Mouse (Mus musculus) urinary bladder, postnatal 4 days (tissue): Measurements from ENCODE around the gene Xpo6.

Experiments
- DNase-seq, 2 experiments: peaks; one replicate each; pipeline ENCODE4 v3.0.0; 2021 to 2022; ENCODE audit warnings: low spot score in 2 of 2

Gene Xpo6

DNA sequence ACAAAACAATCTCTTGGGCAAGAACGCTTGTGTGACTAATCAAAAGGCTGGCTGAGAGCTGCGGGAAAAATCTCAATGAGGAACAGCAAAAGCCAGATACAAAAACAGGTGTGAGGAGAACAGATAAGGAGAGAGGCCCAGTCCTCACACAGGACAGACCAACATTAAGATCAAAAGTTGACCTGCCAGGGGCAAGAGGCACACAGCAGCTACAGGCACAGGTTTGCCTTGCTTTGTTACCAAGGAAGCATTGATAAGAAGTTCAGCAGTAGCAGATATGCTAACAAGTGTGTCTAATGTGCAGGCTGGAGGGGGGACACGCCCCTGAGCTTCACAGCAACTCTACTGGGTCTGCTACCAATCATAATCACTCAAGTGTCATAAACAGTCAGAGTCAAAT lies 73.8 kb downstream of the Xpo6 start:
- no peak for DNase-seq

DNA sequence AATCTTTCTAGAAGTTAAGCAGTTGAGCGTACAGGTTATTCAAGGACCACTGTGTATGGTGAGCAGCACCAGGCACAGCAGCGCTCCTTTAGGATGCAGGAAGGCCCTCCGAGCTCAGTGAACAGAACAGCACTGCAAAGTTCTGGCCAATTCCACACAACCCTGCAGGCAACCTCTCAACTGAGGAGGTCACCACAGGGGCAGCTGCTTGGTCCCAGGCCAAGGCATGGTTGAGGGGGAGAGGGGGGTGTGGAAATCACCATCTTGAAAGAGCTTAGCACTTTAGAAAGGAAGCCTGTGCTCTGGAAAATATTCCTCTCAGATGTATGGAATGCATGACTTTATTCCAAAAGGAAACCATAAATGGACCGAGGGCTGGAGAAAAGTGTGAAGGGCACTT lies 78.8 kb downstream of the Xpo6 start:
- DNase-seq, result no peak

- DNase-seq, result no peak
These were observed 80.5 kb downstream of the Xpo6 start for GRCm38 (mm10) chr7:126119819-126120218.

- DNase-seq, result no peak
These were observed 87.0 kb downstream of the Xpo6 start for GRCm38 (mm10) chr7:126113263-126113662.

DNA sequence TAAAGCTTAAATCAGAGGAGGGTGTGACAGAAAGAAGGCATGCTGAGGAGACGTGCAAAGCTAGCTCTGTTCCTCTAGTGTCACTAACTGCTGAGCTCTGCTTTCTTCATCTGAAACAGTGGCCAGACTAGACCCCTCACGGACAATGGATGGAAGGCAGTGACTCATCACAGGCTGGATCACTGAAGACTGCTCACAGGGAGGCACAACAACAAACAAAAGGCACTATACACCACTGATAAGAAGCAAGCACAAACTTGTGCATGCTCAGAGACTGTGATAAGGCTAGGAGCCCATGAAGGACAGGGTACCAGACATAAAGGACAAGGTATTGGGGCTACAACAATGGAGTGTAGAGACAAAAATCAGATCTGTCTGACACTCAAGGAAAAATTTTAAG lies 89.1 kb downstream of the Xpo6 start:
- no peak for DNase-seq

GRCm38 (mm10) chr7:126109898-126110297 lies 90.4 kb downstream of the Xpo6 start:
- DNase-seq, result no peak

DNA sequence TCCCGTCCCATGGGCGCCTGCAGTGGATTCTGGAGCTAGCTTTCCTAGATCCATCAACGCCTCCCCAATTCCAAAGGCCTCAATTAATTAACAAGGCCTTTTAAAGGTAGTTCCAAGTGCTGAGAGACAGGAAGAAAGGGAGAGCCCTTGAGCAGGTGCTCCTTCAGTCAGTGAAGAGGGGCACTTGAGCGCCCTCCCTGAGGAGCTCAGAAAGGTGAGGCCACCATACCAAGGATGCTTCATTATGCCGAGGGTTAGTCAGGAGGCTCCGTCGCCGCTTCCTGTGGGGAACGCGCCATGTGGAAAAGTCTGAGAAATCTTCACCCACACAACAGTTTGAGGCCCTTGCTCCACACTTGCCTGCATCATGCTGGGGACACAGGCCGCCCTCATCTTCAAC lies 99.9 kb downstream of the Xpo6 start:
- no peak for DNase-seq

DNA sequence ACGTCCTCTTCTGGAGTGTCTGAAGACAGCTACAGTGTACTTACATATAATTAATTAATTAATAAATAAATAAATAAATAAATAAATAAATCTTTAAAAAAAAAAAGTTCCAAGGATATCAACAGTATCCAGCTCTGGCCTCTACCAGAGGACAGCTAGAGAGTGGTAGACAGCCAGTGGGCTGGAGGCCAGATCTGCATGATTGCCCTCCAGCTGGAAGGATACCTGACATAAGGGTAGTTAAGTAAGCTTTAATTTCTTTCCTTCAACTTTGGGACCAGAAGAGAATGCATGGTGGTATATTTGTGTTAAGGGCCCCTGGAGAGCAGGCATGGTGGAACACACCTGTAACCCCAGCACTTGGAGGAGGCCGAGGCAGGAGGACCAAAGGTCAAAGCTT lies 100.5 kb downstream of the Xpo6 start:
- no peak for DNase-seq

DNA sequence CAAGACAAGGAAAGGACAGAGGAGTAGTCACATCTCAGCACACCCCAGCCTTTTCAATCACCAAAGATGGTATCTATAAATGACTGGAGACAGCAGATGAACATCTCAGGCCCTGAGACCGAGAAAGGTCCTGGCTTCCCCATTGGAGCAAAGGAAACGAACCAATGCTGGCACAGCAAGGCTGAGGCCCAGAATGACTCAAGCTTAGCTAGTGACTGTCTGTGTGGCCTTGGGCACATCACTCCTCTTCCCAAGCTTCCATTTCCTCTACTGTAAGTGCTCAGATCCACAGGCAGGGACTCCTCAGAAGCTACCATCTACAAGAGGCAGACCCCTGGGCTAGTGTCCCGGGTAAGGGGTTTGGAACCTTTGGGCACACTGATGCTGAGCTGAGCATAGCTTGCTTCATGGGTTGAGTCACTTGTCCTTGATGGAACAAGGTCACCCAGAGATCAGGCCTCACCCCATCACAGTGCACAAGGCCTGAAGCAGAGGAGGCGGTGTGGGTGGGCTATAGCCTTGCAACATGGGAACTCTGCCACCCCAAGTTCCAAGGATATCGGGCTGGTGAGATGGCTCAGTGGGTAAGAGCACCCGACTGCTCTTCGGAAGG lies 101.0 kb downstream of the Xpo6 start:
- no peak for DNase-seq

DNA sequence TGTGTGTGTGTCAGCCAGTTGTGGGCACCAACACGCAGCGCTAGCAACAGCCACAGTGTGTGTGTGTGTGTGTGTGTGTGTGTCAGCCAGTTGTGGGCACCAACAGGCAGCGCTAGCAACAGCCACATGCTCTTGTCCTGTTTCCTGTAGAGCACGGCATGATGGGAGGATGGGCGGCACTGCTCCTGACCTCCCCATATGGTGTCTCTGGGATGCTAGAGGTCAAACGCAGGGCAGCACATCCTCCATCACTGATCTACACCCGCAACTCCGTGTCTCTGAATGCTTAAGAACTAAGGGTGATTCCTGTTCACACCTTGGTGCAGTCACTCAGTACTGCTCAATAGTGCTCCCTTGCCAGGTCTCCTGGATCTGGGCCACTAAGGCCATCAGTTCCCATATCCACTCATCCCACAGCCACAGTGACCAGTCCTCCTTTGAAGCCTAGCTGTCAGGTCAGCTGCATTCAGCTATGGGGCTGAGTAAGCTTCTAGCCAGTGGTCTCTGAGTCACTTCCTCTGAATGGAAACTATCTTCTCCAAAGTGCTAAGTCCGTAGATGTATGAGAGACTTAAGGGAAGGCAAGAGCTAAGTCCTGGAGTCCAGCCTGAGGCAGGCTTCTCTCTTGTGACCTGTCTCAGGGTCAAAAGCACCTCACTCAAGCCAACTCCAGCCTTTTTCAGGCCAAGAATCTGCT lies 102.9 kb downstream of the Xpo6 start:
- DNase-seq, result no peak

DNA sequence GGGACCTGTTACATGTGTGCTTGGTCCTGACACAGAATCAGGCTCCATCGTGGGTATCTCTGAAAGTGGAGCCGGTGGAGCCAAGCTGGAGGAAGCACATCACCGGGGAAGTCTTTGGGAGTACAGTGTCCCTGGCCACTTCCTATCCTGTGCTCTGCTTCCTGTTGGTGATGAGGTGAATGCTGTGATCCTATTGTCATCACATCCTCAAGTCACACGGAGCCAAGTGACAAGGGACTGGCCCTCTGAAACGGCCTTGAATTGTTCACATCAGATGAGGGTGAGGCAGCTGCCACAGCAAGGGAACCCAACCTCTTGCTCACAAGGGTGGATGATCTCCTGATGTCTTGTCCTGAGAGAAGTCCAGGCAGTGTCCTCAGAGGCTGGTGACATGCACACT lies 103.7 kb downstream of the Xpo6 start:
- DNase-seq, result no peak

DNA sequence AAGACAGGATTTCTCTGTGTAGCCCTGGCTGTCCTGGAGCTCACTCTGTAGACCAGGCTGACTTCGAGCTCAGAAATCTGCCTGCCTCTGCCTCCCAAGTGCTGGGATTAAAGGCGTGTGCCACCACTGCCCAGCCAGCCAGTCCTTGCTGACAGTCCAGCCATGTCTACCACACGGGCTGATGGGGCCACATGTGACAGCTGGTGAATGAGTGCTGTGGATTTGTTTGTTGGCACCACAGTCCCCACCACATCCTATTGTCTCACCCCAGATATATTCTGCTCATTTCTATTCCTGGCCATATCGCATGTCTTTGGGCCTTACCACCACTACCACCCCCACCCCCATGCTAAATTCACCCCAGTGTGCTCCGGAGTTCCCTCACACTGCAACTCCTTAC lies 105.6 kb downstream of the Xpo6 start:
- DNase-seq, result no peak

- no peak for DNase-seq
These were observed 107.1 kb downstream of the Xpo6 start for GRCm38 (mm10) chr7:126093162-126093561.

- DNase-seq, result no peak
These were observed 110.5 kb downstream of the Xpo6 start for GRCm38 (mm10) chr7:126089782-126090181.

DNA sequence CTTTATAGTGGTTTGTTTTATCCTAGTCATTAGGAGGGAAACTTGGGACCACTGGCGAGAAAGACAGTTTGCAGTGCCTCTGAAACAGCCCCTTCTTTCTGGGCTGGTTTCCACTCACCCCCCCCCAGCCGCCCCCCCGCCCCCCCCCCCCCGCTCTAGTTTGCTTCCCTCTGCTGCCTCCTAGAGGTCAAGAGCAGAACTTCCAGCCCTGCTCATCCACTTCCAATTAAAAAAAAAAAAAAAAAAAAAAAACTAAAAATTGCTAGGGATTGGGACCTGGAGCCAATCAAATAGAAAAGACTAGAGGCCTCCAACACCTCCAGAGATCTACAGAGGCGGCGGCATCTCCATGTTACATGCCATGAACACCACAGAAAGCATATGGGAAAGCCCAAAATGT lies 112.1 kb downstream of the Xpo6 start:
- no peak for DNase-seq

DNA sequence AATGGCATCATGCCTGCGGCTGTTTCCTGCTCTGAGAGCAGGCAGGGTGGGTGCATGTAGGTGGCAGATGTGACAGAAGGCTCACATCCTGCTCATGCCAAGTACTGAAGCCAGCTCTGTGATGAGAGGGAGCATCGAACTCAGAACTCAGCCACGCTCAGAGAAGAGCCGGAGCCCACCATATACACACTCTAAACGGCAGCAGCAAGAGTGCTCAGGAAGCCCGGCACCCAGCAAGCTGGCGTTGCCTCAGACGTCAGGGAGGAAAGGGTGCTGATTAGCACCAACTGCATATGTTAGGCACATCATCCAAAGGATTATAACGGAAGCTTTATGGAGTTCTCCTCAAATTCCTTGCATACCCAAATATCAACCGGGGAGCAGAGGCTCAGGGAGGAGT lies 112.7 kb downstream of the Xpo6 start:
- DNase-seq, result no peak

- no peak for DNase-seq
These were observed 114.0 kb downstream of the Xpo6 start for GRCm38 (mm10) chr7:126086321-126086741.

GRCm38 (mm10) chr7:126085154-126085553 lies 115.1 kb downstream of the Xpo6 start:
- DNase-seq, result no peak

DNA sequence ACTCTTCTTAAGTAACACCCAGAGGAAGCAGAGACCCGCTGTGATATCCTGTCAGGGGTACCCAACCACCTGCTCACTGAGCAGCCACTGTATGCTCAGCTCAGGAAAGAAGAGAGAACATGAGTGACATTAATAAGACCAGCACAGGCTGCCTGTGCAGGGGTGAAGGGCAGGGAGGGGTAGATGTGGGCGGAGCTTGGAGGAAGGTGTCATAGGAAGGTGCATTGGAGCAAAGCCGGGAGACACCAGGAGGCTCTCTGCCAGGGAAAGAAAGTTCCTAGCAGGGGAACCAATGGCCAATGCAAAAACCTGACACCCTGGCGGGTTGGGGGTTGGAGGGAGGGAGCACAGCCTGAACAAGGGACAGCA lies 116.3 kb downstream of the Xpo6 start:
- no peak for DNase-seq

GRCm38 (mm10) chr7:126083341-126083979 lies 116.8 kb downstream of the Xpo6 start:
- no peak for DNase-seq

GRCm38 (mm10) chr7:126082286-126082741 lies 118.0 kb downstream of the Xpo6 start, which contains the start of gene Gsg1l:
Gene Gsg1l, minus strand, starts transcription at chr7:126082411.
- no peak for DNase-seq

- DNase-seq, result no peak
These were observed 118.5 kb downstream of the Xpo6 start for GRCm38 (mm10) chr7:126081727-126082285.
